Mouse (Mus musculus): ENCODE data around the gene Gm45837.

Gene Gm45837

DNA sequence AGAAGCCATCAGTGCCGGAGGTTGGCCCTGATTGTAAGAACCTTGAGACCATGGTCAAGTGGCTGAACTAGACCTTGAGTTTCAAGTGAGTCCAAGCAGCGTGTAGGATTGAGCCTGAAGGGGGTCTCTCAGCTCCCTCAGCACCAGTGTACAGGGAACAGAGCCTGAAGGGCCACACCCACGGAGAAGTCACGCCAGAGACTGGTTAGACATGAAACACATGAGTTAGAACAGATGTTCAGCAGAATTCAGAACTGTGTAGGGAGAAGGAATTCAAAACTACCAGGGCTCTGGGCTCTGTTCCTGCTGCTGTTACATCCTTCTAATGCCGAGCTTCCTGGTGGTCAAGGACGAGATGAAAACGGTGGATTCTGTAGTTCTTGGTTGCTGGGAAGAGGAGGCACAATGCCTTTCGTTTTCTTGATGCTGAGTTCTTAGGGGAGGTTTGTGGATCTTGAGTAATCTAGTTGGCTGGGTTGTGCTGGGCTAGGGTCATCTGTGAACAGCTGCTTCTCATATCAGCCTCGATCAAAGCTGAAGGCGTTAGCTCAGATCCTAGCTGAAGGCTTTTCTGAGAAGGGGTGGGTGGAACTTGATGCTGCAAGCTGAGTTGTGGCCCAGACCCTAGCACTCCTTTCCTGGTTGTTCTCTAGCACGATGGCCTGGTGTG, at the start of gene Gm45837:
Gene Gm45837 (plus strand): TSS at position 620 of the 670 bp plus-strand sequence.
- DNase-seq (ENCODE audit: low read depth, low spot score) = no peak

DNA sequence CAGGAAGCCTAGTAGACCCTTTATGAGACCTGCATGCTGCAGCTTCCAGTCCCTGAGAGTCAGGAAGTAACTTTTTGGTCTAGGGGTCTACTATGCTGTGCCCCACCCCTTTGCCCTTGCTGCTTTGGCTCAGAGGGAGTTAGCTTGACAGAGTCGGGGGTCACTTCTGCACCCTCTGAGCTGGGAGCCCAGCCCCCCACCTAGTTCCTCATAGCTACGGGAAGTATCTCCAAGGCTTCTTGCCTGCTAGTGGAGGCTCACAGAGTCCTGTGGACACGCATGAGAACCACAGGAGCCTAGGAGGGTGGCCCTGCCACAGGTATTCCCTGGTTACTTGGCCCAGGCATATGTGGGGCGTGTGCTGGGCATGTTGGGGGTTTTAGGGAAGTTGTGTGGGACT, 49.7 kb upstream of the Gm45837 start:
- no peak for DNase-seq (ENCODE audit: low read depth, low spot score)

DNA sequence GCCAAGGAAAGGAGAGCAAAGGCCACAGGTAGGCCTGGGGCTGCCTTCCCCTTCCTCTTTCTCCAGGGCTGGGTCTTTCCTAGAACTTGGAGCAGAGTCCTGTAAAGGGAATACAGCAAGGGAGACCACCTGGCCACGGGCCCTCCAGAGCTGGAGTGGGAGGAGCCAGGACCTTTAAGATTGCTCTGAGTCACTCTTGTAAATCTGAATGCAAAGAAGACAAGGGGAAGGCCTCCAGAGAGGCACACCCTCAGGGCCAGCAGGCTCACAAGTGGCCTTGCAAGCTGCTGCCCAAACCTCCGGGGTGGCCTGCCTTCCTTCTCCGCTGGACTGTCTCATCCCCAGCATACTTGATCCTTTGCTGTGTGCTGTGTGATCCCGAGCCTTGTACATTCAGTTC, 48.9 kb upstream of the Gm45837 start:
- no peak for DNase-seq (ENCODE audit: low read depth, low spot score)

DNA sequence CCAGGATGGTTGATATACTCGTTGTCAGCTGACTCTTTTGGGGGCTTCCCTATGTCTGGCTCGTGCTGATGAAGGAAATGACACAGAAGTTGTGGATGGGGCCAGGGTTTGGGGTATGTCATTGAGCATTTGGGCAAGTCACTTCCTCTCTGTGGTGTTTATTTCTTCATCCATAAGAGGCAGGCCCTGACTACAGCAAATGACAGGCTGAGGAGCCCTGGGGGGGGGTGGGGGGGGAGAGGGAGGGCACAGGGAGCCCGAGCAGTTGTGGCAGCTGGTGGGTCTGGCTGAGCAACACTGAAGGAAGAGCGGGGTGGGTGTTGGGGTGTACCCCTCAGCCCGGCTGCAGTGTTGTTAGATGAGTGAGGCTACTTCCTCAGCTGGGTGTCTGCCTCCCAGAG, 47.9 kb upstream of the Gm45837 start:
- no peak for DNase-seq (ENCODE audit: low read depth, low spot score)

DNA sequence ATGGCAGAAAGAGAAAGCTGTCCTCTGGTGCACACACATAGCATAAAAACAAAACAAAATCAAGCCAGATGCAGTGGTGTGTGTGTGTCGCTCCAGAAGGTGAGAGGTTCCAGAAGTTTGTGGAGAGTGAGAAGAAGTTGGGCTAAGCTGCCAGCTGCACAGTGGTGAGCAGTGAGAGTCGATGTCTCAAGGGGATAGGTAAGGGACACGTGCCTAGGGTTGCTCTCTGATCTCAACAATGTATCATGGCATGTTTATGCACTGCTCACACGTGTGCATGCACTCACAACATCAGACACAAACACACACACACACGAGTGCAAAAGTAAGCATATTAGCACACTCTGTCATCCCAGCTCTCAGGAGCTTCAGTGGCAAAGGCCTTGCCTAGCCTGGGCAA, 46.8 kb upstream of the Gm45837 start:
- no peak for DNase-seq (ENCODE audit: low read depth, low spot score)

DNA sequence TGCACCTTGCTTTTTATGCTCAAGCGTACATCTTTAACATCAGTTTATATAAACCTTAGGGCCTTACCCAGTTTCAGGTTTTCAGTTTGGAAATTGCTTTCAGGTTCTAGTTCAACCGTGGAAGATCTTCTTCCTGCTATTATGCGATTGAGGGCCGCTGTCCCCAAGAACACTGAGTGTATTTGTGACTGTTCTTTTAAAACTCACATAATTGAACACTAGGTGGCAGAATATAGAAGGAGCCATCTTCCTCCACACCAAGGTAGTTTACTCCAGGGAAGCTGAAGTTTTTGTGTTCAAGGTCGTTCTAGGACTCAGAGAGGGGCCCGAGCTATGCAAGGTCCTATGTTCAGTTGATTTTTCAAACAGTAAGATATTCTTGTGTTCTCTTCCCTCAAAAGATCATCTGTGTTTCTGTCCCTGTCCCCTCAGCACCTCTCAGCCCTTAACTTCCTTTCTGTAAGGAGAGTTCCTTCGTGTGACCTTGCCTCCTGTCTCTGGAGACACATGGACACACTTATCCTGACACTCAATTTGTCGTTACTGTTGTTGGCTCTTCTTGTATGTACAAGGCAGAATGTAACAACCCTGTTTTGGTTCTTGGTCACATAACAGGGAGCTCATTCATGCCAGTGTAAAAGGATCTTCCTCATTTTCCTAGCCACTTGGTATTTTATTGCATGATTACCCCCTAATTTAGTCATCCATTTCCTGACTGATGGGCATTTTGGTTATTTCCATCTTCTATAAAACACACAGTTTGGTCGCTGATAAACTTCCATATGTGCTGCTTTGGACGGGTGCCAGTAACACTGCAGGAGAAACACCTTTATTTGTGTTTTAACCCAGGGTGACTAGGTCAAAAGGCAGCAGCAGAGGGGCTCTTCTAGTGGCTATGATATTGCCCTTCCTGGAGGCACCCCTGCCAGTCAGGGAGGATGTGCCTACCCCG, 42.5 kb upstream of the Gm45837 start:
- no peak for DNase-seq (ENCODE audit: low read depth, low spot score)

DNA sequence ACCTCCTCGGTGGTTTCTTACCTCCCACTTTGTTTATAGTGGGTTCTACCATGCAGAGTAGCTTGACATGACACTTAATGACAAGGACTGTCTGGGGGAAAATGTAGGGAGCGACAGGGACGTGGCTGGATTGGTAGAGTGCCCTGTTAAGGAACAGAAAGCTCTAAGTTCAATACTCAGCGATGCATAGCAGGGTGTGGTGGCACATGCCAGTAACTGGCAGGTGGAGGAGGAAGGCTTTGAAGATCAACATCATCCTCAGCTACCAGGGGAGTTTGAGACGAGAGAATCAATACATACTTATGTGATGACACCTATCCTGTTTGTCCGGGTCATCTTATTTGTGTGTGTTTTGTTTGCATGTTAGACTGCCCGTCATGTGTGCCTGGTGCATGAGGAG, 41.0 kb upstream of the Gm45837 start:
- no peak for DNase-seq (ENCODE audit: low read depth, low spot score)

DNA sequence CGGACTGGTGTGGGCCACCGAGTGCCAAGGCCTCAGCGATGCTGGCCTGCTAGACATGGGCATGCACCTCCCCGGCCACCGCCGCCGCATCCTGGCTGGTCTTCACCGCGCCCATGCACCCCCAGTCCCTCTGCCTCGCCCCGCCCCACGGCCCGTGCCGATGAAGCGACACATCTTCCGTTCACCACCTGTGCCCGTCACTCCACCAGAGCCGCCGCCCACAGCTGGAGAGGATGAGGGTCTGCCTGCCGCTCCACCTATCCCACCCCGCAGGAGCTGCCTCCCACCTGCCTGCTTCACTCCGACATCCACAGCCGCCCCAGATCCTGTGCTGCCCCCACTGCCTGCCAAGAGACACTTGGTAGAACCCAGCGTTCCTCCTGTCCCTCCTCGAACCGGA, 37.6 kb upstream of the Gm45837 start:
- DNase-seq (ENCODE audit: low read depth, low spot score) = no peak

DNA sequence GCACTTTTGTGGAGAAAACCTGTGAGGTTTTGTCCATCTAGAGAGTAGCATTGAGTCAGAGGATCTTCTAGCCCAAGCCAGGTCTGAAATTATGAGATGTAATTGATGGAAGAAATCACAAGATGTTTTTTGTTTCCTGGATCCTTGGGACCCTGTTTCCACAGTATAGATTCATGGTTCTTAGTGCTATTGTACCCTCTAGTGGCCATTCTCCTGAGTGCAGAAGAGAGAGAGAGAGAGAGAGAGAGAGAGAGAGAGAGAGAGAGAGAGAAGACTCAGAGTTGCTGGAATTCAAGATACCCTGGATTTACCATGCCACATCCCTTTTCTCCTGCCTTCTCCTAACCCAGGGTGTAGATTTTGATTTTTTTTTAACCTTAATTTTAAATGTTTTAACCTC, 36.5 kb upstream of the Gm45837 start:
- peak; percentile 58 for DNase-seq (ENCODE audit: low read depth, low spot score)

DNA sequence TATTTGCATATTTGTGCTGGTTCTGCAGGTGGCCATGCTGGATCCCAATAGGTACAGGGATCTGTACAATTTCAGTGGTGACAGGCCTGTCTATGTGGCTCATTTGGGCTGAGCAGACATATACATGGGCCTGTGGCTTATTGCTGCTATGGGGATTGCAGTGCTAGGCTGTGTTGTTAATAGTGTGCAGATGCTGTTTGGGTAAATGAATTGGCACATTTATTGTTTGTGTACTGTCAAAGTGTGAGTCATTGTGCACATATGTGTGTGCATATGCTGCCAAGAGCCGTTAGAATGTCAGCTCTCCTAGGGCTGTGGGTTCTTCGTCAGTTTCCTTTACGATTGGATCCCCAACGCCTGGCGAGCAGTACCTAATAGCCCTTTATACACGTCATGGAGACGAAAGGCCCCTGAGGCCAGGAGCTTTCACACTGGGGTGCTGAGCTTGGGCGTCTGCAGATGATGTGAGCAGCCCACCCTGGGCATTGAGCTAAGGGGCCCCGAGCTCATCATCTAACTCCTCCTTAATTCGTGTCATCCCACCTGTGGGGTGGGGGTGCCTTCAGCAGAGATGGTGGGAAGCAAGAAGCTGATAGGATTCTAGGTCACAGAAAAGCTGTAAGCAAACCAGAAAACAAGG, 33.9 kb upstream of the Gm45837 start:
- no peak for DNase-seq (ENCODE audit: low read depth, low spot score)

DNA sequence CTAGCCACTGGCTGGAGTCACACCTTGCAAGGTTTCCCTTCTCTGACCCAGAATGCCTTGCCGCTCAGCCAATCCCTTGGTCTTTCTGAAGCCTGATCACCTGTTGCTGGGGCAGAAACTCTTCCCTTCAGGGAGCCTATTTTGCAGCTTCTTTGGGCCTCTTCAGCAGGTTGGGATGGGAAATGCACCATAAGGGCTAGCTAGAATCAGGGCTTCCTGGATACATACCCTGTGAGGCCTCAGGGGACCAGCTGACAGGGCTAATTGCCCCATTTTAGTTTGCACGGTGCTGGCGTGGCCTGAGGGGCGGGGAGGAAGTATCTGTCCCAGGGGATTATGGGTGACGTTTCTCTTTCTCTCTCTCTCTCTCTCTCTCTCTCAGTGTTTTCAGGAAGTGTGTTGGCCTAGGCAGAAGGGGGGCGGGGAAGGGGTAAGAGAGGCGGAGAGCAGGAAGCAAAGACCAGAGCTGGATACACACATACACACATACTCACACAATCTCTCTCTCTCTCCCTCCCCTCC, 32.9 kb upstream of the Gm45837 start:
- DNase-seq (ENCODE audit: low read depth, low spot score) = no peak

DNA sequence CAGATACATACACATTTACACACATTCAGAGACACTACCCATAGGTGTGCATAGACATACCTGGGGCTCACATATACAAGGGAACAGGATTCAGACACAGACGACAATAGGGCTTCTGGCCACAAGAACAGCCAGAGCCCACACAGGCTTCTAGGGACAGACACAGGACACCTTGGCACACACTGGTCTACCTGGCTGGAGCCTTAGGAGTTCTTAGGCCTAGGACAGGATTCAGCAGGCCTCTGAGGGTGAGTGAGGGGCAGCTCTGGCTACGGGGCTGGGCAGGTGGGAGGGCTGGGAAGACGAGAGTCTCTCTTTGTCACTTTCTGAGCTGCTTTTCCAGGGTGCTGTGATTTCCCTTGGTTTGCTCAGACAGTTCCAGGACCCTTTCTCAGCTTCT, 32.4 kb upstream of the Gm45837 start:
- no peak for DNase-seq (ENCODE audit: low read depth, low spot score)

DNA sequence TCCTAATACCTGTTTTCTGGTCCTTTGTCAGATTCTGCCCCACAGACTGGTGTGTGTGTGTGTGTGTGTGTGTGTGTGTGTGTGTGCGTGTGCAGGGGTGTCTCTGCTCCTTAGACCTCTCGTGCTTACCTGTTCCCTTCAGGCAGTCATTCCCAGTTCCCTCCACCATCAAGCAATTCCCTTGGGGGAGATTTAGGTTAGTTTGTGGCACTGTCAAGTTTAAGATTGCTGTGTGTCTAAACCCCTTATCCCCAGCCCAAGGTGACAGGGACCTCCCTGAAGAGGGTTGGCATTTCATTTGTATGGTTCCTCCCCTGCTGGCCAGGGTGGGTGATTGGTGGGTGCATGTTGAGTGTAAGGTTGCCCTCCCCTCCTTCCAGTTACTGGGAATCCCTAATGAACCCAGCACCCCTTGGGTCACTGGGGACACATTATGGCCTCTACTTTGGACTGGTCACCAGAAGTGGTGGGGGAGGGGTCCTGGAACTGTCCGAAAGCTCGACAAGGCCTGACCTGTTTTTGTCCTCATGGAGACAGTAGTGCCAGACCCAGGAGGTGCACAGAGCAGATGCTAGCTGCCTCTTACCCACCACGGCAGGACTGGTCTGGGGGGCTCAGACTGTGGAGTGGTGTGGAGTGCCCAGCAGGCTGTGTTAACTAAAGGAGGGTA, 31.8 kb upstream of the Gm45837 start:
- DNase-seq (ENCODE audit: low read depth, low spot score) = no peak

DNA sequence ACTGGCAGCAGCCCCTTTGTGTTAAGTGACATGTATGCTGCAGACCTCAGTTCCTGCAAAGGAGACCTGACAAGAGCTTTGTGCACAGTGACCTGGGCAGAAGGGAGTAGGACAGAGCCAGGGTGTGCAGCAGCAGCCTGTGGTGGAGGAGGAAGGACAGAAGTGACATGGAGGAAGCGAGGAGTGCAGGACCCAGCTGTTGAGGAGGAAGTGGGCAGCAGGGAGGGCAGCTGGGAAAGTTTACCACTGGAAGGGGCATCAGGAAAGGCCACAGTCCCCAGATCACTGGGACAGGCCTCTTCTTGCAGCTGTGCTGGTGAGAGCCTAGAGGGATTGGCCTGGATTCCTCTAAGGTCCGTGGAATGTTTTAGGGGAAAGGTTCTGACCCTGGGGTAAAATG, 31.0 kb upstream of the Gm45837 start:
- no peak for DNase-seq (ENCODE audit: low read depth, low spot score)

DNA sequence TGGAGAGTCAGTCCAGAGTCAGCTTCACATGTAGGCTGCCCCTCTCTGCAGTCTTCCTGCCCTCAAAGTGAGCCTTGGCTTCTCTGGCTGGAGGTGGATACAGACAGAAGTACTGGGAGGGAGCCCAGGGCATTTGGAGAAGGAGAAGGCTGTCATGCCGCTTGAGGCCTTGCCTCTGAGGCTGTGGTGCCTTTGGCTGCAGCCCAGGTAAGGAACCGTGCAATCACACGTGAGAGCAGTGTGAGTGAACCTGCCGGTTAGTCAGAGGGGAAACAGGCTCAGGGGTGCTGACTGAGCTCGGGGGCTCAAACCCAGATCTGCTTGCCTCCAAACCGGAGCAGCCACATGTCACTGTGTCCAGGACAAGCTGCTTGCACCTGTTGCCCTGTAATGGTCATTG, 29.2 kb upstream of the Gm45837 start:
- DNase-seq (ENCODE audit: low read depth, low spot score) = no peak

DNA sequence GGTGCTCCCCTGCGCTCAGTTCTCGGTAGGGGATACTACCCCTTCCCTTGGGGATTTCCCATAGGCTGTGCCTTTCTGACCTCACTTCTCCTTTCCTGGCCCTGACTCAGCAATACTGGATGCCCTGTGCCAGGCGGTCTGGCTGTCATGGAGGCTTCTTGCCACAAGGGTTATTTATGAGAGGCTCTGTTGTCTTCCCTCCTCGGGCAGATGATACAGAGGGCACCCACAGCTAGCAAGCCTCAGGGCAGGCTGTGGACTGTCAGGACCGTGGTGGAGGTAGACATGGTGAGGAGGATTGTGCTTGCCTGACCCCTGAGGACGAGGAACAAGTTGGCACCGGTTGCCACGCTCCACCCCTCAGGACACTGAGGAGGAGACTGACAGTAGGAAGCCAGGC, 28.3 kb upstream of the Gm45837 start:
- no peak for DNase-seq (ENCODE audit: low read depth, low spot score)

DNA sequence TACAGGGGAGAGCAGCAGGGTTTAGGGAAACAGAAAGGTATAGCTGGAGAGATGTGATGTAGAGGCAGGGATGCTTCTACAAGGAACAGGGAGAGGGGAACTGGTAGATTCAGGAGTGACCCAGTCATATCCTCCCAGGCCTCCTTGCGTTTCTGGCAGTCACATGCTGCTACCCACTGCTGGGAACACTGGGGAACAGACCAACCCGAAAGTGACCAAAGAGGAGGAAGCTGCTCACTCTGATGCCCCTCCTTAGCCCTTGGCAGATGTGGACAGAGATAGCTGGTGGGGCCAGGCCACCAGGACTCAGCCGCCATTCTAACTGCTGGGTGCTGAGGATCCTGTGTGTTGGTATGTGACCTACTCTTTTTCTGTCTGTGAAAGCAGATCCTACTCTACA, 26.9 kb upstream of the Gm45837 start:
- no peak for DNase-seq (ENCODE audit: low read depth, low spot score)

DNA sequence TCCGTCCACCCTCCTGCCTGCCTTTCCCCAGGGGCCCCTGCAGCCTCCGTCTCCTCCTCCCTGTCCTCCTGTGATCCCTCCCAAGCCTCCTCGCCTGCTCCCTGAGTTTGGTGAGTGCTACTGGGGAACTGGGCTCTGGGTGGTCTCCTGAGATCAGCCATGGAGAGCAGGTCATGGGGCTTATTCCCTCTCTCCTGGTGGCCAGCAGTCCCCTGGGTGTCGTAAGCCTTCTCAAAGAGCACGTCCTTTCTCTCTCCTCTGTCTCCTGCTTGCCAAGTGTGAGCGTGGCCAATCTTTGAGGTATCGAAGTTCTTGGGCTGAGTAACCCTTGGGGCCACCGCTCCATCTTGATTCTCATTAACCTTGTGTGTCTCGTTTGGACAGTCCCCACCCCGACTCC, 25.8 kb upstream of the Gm45837 start:
- DNase-seq (ENCODE audit: low read depth, low spot score) = no peak

DNA sequence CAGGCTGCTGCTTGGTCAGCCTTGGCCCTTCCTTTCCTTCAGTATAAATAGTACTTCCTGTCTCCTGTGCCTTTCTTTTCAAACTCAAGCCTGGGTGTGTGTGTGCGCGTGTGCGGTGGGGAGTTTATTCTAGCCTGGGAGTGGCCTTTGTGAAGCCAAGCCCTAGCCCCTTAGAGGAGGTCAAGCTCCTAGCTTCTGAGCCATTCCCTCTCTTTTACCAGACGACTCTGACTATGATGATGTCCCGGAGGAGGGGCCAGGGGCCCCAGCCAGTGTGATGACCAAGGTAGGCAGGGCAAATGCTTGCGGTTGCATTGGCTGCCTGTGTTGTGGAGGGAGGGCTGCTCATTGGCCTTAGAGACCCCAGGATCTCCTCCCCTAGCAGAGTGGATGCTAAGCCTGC, 25.4 kb upstream of the Gm45837 start:
- no peak for DNase-seq (ENCODE audit: low read depth, low spot score)

DNA sequence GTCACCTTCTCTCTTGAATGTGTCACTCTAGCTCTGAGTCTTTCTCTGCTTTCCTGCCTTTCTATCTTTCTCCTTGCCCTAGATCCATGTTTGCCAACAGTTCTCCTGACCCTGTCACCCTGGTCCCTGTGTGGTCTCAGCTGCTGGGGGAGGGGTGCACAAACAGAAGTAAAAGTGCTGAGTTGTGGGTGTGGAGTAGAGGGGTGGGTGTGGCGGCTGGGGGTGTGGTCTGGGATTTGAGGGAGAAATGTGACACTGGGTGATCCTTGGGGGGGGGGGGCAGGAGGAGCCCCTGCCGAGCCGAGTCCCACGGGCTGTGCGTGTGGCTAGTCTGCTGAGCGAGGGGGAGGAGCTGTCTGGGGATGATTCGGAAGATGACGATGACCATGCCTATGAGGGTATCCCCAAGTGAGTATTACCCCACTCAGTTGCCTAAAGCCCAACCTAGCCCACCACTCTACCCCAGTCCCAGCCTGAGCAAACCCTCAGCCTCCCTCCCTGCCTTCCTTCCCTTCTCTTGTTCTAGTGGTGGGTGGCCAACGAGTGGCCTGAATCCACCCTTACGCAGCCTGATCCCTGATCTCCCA, 24.7 kb upstream of the Gm45837 start:
- no peak for DNase-seq (ENCODE audit: low read depth, low spot score)

DNA sequence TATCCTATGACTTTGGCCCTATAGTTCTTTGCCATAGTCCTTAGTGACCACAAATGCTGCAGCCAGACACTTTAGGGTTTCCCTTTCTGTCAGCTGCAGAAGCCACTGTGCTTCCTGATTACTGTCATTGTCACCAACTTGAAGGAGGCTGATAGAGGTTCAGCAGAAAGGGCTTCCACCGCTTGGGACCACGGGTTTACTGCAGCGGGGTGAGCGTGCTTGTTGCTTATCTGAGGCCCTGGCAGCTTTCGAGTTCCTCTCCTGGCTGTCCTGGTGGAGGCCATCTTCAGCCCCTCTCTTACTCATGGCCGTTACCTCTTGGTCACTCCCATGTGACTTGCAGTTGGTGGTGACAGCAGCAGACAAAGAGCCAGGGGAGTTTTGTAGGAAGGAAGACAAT, 21.4 kb upstream of the Gm45837 start:
- no peak for DNase-seq (ENCODE audit: low read depth, low spot score)

All from brain, embryonic 18.5 days (tissue).